Mouse (Mus musculus) liver, adult 2 months (tissue): ENCODE results near the gene Filip1.

ENCODE experiments used
- CTCF ChIP-seq: fragments of 200-500 bp; IDR thresholded peaks from 2 replicates; pipeline ENCODE4 v1.5.1; 2011; ENCODE audit warnings: low read depth, low read length, control low read depth
- POLR2A ChIP-seq: fragments of 200-500 bp; IDR thresholded peaks from 2 replicates; pipeline ENCODE4 v1.6.1; 2011; ENCODE audit warnings: low read length, control low read depth; ENCODE audit not compliant: insufficient read depth; ENCODE audit errors: extremely low read depth

DNA sequence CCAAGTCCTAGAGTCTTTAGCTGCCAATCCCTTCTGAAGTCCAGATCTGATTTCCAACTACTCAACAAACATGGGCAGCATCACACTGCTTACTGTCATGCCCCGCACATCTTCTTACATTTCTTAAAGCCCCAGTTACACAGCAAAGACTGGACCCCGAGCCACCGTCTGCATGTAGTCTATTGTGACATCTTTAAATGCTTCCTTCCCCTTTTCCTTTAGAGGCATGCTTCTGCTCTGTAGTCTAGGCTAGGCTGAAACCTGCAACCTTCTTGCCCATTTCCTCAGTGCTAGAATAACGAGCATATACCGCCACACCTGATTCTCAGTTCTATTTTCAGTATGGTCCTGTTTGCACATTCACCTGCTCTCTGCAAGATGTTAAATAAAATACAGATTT is 196.2 kb downstream of the Filip1 start:
- TF ChIP-seq POLR2A (no peak), CTCF (no peak)
